Mouse (Mus musculus): ENCODE results near the gene Mrpl48. TPM values are rescaled to one million over a fixed set of nuclear protein-coding genes. Genes with fewer than 3 reads are reported as not detected.
"Not testable (repeated sequence)": the region's sequence is repeated elsewhere in the genome, so short reads cannot be mapped to it uniquely, and the experiment has no call there.

Gene Mrpl48
- polyA plus RNA-seq, 1 experiment from 2014 or later = 74.6 TPM

GRCm38 (mm10) chr7:100570930-100571715 lies 37.0 kb downstream of the Mrpl48 start:
- peaks cover 6% of the 10 kb centered on the region; the same call in 1 of the 2 replicates for H3K36me3 ChIP-seq (ENCODE audit: control insufficient read depth, insufficient read depth, low read length)
- H3K4me1 ChIP-seq (replicated peaks; ENCODE audit: control insufficient read depth, insufficient read depth, low read length) = no peaks in the 10 kb centered on the region
- no peaks in the 10 kb centered on the region for H3K27me3 ChIP-seq (ENCODE audit: control insufficient read depth, insufficient read depth, low read depth, low read length)
- H3K9ac ChIP-seq (ENCODE audit: low read length) = no peak overlapping the region
- no peak overlapping the region for H3K27ac ChIP-seq (ENCODE audit: low read length)
- no peaks in the 10 kb centered on the region for H3K9me3 ChIP-seq (ENCODE audit: control insufficient read depth, low read length)
- 60% methylated on average over 3 of the region's 3 CpGs for WGBS
- no peak overlapping the region for H3K4me3 ChIP-seq (ENCODE audit: low read length)
- H3K4me2 ChIP-seq (ENCODE audit: low read depth, low read length) = no peak overlapping the region
- ATAC-seq (ENCODE audit: low read depth) = no peak

DNA sequence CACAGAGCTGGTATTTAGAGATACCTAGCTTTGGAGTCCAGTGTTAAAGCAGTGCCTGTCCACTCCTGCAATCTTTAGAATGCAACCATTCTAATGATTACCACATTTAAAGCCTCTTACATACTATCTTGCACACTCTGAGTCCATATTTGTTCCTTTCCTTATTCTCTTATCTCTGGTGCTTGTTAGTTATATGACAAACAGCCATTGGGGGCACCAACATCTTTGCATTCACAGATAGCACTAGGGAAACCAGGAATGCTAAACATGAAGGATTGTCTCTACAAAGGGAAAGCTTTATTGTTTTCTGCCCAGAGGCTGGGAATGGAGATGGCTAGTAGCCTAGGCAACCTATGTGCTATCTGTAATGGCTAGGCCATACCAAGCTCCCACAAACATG lies 38.2 kb downstream of the Mrpl48 start:
- H3K36me3 ChIP-seq (ENCODE audit: control insufficient read depth, insufficient read depth, low read length) = peaks cover 6% of the 10 kb centered on the region; the same call in 1 of the 2 replicates
- no peak overlapping the region for H3K4me3 ChIP-seq (ENCODE audit: low read length)
- H3K9me3 ChIP-seq (ENCODE audit: control insufficient read depth, low read length) = no peaks in the 10 kb centered on the region
- no peak for ATAC-seq (ENCODE audit: low read depth)
- no peak overlapping the region for H3K4me2 ChIP-seq (ENCODE audit: low read depth, low read length)
- H3K27me3 ChIP-seq (ENCODE audit: control insufficient read depth, insufficient read depth, low read depth, low read length) = no peaks in the 10 kb centered on the region
- no peaks in the 10 kb centered on the region for H3K4me1 ChIP-seq (replicated peaks; ENCODE audit: control insufficient read depth, insufficient read depth, low read length)
- no peak overlapping the region for H3K9ac ChIP-seq (ENCODE audit: low read length)
- H3K27ac ChIP-seq (ENCODE audit: low read length) = no peak overlapping the region

- H3K4me1 ChIP-seq (replicated peaks; ENCODE audit: control insufficient read depth, insufficient read depth, low read length); H3K4me2 ChIP-seq (ENCODE audit: low read depth, low read length); H3K27ac ChIP-seq (ENCODE audit: low read length); H3K9ac ChIP-seq (ENCODE audit: low read length); H3K36me3 ChIP-seq (ENCODE audit: control insufficient read depth, insufficient read depth, low read length); ATAC-seq (ENCODE audit: low read depth); H3K27me3 ChIP-seq (ENCODE audit: control insufficient read depth, insufficient read depth, low read depth, low read length); H3K9me3 ChIP-seq (ENCODE audit: control insufficient read depth, low read length); H3K4me3 ChIP-seq (ENCODE audit: low read length): not testable (repeated sequence)
- 78% methylated on average over 5 of the region's 5 CpGs for WGBS
Observed at GRCm38 (mm10) chr7:100567238-100567637, 40.9 kb downstream of the Mrpl48 start.

DNA sequence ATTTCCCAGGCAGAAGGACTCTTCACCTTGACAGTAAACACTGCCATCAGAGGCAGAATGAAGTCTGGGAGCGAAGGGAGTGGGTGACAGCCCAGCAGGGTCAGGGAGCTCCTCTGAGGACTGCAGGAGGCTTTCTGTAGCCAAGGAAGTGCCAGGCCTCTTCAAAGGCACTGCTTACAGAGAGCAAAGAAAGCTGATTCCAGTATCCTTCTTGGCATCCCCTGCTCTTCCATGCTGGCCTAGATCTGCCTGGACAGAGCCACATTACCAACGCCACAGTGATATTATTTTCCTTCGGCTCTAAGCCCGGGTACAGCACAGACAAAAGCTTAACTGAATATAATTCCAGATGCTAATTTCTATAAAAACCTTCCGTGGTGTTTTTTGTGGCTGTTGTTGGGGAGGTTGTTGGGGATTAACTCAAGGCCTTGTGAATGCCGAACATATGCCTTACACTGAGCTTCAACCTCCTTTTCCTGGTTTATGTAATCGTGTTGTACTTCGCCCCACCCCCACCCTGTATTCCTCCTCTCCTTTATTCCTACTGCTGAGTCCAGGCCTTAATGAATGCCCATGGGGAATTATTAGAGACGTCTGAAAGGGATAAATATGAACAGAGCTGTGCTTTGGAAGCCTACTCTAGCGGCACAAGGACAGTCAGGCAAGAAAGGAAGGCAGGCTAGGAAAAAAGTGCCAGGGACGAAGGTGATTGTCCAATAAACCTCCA lies 46.1 kb downstream of the Mrpl48 start:
- ATAC-seq (ENCODE audit: low read depth) = no peak
- Histone ChIP-seq H3K27me3 (ENCODE audit: control insufficient read depth, insufficient read depth, low read depth, low read length) (no peaks in the 10 kb centered on the region), H3K4me2 (ENCODE audit: low read depth, low read length) (no peak overlapping the region), H3K9ac (ENCODE audit: low read length) (no peak overlapping the region), H3K4me3 (ENCODE audit: low read length) (no peak overlapping the region), H3K4me1 (replicated peaks; ENCODE audit: control insufficient read depth, insufficient read depth, low read length) (no peaks in the 10 kb centered on the region), H3K27ac (ENCODE audit: low read length) (no peak overlapping the region), H3K9me3 (ENCODE audit: control insufficient read depth, low read length) (no peaks in the 10 kb centered on the region), H3K36me3 (ENCODE audit: control insufficient read depth, insufficient read depth, low read length) (no peaks in the 10 kb centered on the region)
- WGBS = 76% methylated on average over 11 of the region's 11 CpGs

DNA sequence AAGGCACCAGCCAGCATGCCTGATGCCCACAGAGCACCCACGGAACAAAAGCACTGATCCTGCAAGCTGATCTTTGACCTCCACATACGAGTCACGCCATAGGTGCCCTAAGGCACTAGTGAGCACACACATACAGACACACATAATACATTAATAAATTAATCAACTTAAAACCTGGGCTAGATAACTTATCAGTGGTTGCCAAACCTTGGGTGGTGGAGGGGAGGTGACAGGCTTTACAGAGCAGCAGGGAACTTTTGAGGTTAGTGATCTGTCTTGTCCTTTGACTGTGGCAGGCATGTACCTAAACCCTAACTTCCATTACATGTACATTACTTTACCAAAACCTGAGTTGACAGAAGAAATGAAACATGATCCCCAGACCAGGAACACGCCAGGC lies 48.8 kb downstream of the Mrpl48 start:
- no peak overlapping the region for H3K4me2 ChIP-seq (ENCODE audit: low read depth, low read length)
- H3K4me3 ChIP-seq (ENCODE audit: low read length) = no peak overlapping the region
- no peaks in the 10 kb centered on the region for H3K36me3 ChIP-seq (ENCODE audit: control insufficient read depth, insufficient read depth, low read length)
- no peak overlapping the region for H3K27ac ChIP-seq (ENCODE audit: low read length)
- no peak overlapping the region for H3K9ac ChIP-seq (ENCODE audit: low read length)
- H3K4me1 ChIP-seq (replicated peaks; ENCODE audit: control insufficient read depth, insufficient read depth, low read length) = no peaks in the 10 kb centered on the region
- H3K9me3 ChIP-seq (ENCODE audit: control insufficient read depth, low read length) = no peaks in the 10 kb centered on the region
- H3K27me3 ChIP-seq (ENCODE audit: control insufficient read depth, insufficient read depth, low read depth, low read length) = no peaks in the 10 kb centered on the region
- 81% methylated on average over 4 of the region's 4 CpGs for WGBS
- ATAC-seq (ENCODE audit: low read depth) = no peak

GRCm38 (mm10) chr7:100557241-100557640 lies 50.9 kb downstream of the Mrpl48 start:
- no peak for ATAC-seq (ENCODE audit: low read depth)
- H3K27me3 ChIP-seq (ENCODE audit: control insufficient read depth, insufficient read depth, low read depth, low read length) = no peaks in the 10 kb centered on the region
- WGBS = 61% methylated on average over 5 of the region's 5 CpGs
- H3K9ac ChIP-seq (ENCODE audit: low read length) = no peak overlapping the region
- no peaks in the 10 kb centered on the region for H3K9me3 ChIP-seq (ENCODE audit: control insufficient read depth, low read length)
- no peaks in the 10 kb centered on the region for H3K4me1 ChIP-seq (replicated peaks; ENCODE audit: control insufficient read depth, insufficient read depth, low read length)
- no peaks in the 10 kb centered on the region for H3K36me3 ChIP-seq (ENCODE audit: control insufficient read depth, insufficient read depth, low read length)
- H3K4me3 ChIP-seq (ENCODE audit: low read length) = no peak overlapping the region
- H3K4me2 ChIP-seq (ENCODE audit: low read depth, low read length) = no peak overlapping the region
- no peak overlapping the region for H3K27ac ChIP-seq (ENCODE audit: low read length)

GRCm38 (mm10) chr7:100555431-100555951 lies 52.6 kb downstream of the Mrpl48 start:
- no peak overlapping the region for H3K4me2 ChIP-seq (ENCODE audit: low read depth, low read length)

GRCm38 (mm10) chr7:100554939-100555338 lies 53.2 kb downstream of the Mrpl48 start:
- Histone ChIP-seq H3K4me3 (ENCODE audit: low read length) (no peak overlapping the region), H3K27ac (ENCODE audit: low read length) (no peak overlapping the region), H3K4me1 (replicated peaks; ENCODE audit: control insufficient read depth, insufficient read depth, low read length) (no peaks in the 10 kb centered on the region), H3K4me2 (ENCODE audit: low read depth, low read length) (no peak overlapping the region), H3K27me3 (ENCODE audit: control insufficient read depth, insufficient read depth, low read depth, low read length) (no peaks in the 10 kb centered on the region), H3K36me3 (ENCODE audit: control insufficient read depth, insufficient read depth, low read length) (no peaks in the 10 kb centered on the region), H3K9me3 (ENCODE audit: control insufficient read depth, low read length) (no peaks in the 10 kb centered on the region), H3K9ac (ENCODE audit: low read length) (no peak overlapping the region)
- no peak for ATAC-seq (ENCODE audit: low read depth)
- 51% methylated on average over 5 of the region's 5 CpGs for WGBS

More at GRCm38 (mm10) chr7:100555431-100555951, 52.6 kb downstream of the Mrpl48 start:
- no peak overlapping the region for H3K27ac ChIP-seq (ENCODE audit: low read length)
- H3K36me3 ChIP-seq (ENCODE audit: control insufficient read depth, insufficient read depth, low read length) = no peaks in the 10 kb centered on the region
- no peak overlapping the region for H3K9ac ChIP-seq (ENCODE audit: low read length)
- no peaks in the 10 kb centered on the region for H3K4me1 ChIP-seq (replicated peaks; ENCODE audit: control insufficient read depth, insufficient read depth, low read length)
- WGBS = 45% methylated on average over 13 of the region's 13 CpGs
- H3K27me3 ChIP-seq (ENCODE audit: control insufficient read depth, insufficient read depth, low read depth, low read length) = no peaks in the 10 kb centered on the region
- no peak for ATAC-seq (ENCODE audit: low read depth)
- no peak overlapping the region for H3K4me3 ChIP-seq (ENCODE audit: low read length)
- no peaks in the 10 kb centered on the region for H3K9me3 ChIP-seq (ENCODE audit: control insufficient read depth, low read length)

DNA sequence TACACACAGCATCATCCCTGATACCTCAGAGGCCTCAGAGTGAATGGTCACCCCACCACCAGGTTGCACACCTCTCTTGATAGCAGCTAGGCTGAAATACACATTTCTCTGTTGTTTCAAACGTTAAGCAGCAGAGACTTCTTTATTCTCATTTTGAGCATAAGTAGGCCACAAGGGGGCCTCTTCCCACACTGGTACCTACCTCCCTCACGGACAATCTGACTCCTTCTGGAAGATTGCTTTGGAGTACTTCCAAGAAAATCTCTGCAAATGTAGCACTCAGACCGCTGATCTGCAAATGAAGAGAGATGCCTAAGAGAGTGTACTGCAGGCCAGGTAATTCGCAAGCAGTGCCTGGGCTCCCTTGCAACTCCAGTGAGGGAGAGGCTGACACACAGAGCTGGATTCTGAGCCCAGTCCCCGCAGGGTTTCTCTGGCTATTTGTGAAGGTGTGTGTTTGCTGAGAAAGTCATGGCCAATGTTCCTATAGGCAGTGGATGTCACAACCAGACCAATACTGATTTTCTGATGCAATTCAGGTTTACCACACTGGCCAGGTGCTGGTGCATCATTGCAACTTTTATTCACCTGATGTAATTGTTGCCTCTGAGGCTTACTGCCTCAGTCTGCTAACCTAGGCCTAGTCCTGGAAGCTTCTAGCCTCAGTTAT lies 57.6 kb downstream of the Mrpl48 start:
- 39% methylated on average over 5 of the region's 5 CpGs for WGBS
- Histone ChIP-seq H3K27ac (ENCODE audit: low read length) (no peak overlapping the region), H3K4me1 (replicated peaks; ENCODE audit: control insufficient read depth, insufficient read depth, low read length) (no peaks in the 10 kb centered on the region), H3K4me3 (ENCODE audit: low read length) (no peak overlapping the region), H3K4me2 (ENCODE audit: low read depth, low read length) (no peak overlapping the region), H3K27me3 (ENCODE audit: control insufficient read depth, insufficient read depth, low read depth, low read length) (no peaks in the 10 kb centered on the region), H3K9me3 (ENCODE audit: control insufficient read depth, low read length) (no peaks in the 10 kb centered on the region), H3K36me3 (ENCODE audit: control insufficient read depth, insufficient read depth, low read length) (peaks cover 2% of the 10 kb centered on the region; the same call in 1 of the 2 replicates), H3K9ac (ENCODE audit: low read length) (no peak overlapping the region)
- no peak for ATAC-seq (ENCODE audit: low read depth)

Data from lung, embryonic 16.5 days (tissue).